7 mouse cellular contexts compared by ENCODE assay signal in the genomic region with DNA sequence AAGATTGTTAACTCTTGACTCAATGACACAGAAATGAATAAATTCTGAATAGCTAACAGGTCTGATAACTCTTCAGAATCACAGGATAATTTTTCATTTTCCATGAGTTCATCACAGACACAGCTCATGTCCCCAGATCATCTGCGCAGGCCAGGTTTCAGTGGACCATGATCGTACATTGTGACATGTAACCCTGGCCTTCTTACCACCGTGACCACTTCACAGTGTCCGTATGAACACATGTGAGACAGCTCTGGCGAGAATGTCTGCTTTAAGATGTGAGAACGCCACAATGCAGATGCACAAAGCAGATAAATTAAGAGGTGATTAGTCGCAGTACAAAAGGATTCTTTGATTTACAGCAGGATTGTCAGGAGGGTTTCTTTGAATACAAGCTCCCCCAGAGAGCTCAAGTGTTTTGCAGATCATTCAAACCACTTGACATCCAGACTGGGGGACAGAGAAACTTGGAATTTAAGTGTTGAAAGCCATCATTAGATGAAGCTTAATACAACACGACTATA.
"Had no signal": no experiment of that assay in that cellular context is flagged by ENCODE, and none has a peak within 500 bp of the region (broad histone marks: within the 10 kb centered on the region; RNA-seq: fewer than 3 reads in every experiment).

No protein-coding gene starts in this region.

- H3K27ac ChIP-seq: kidney, embryonic 15.5 days; liver, embryonic 14.5 days; neural tube, embryonic 12.5 days had no signal

- H3K9ac ChIP-seq: kidney, embryonic 15.5 days; limb, embryonic 13.5 days; liver, embryonic 14.5 days had no signal

- H3K27me3 ChIP-seq: kidney, embryonic 15.5 days; limb, embryonic 13.5 days; neural tube, embryonic 12.5 days had no signal

- H3K9me3 ChIP-seq: kidney, embryonic 15.5 days; limb, embryonic 13.5 days; neural tube, embryonic 12.5 days had no signal

- DNase-seq: lung, adult 18-20 months; right cerebral cortex, postnatal 14 days; thymus, postnatal 36 days had no signal

- H3K36me3 ChIP-seq: kidney, embryonic 15.5 days; limb, embryonic 13.5 days; neural tube, embryonic 12.5 days had no signal

- H3K4me3 ChIP-seq: kidney, embryonic 15.5 days; limb, embryonic 13.5 days; neural tube, embryonic 12.5 days had no signal
